Mouse (Mus musculus): ENCODE measurements around the gene Atg4b.

DNA sequence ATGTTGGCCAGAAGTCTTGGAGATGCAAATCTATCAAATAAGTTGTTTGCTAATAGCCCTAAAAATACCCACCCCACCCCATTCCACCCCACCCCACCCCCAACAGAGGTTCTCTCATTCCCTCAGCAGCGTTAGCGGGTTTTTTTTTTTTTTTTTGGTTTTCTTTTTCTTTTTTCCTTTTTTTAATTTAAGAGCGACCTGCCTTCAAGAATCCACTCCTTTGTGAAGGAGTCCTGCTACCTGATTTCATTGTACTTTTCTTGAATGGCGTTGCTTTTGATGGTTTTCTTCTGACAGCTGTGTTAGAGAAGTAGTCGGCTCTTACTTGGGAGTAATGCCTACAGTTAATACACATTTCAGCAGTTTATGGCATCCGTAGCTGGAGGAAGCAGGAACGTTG is 4.3 kb downstream of the Atg4b start:
- TF ChIP-seq POLR2A (IDR thresholded peaks at IDR 0.05; ENCODE audit: borderline replicate concordance, low read depth, low read length) (no peak), CTCF (IDR thresholded peaks at IDR 0.05; ENCODE audit: low read depth, low read length) (no peak)
